Mouse (Mus musculus): ENCODE measurements around the gene Kcnn3.

The Kcnn3 gene

DNA sequence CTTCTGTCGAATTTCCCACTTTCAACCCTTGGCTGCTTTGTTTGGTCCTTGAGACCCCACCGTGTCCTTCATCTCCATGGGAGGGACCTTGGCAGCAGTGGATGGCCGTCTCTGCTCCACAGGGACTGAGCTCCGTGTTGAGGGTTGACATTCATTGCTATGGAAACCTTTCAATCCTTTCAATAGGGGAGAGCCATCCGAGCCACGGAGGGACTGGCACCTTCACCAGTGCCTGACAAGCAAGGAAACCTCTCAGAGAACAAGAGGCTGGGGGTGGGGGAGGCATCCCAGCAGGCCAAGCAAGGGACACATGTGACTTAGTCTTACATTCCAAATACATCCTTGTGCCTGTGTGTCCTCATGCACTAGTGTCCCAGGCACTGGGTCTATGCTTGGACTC lies 102.9 kb downstream of the Kcnn3 start:
- DNase-seq: peak; percentile 32

DNA sequence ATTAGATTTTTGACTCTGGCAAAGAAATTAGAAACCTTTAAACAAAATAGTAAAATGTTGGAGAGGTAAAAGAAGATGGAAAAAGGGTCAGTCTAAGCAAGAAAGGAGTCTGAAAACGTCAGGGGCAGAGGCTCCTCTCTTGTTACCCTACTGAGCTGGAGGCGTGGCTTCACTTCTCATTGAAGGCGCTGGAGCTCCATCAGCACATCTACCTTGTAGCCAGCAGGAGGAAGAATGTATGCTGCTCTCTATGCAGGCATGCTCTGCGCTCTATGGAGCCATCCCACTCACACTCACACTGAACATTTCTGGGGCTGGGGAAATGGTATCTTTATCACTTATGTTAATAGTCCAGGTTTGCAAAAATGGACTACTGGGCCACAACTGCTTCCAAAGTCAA lies 103.6 kb downstream of the Kcnn3 start:
- DNase-seq: peak; percentile 64

DNA sequence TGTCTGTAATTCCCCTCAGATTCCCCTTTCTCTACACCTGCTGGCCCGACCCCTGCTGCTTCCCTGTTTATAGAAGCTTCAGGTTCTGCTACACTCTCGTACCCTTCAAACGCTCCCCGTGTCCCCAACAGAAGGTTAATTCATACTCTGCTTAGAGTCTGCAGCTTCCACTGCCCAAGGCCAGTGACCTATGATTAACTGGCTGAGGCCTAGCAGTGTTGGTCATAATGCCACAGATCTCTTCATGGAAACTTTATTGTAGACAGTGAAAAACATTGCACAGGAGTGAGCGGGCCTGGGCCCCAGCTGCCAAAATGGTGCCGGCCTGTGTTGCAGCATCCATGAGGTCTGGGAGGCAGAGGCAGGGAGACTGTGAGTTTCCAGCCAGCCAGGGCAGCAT lies 104.0 kb downstream of the Kcnn3 start:
- no peak for DNase-seq

DNA sequence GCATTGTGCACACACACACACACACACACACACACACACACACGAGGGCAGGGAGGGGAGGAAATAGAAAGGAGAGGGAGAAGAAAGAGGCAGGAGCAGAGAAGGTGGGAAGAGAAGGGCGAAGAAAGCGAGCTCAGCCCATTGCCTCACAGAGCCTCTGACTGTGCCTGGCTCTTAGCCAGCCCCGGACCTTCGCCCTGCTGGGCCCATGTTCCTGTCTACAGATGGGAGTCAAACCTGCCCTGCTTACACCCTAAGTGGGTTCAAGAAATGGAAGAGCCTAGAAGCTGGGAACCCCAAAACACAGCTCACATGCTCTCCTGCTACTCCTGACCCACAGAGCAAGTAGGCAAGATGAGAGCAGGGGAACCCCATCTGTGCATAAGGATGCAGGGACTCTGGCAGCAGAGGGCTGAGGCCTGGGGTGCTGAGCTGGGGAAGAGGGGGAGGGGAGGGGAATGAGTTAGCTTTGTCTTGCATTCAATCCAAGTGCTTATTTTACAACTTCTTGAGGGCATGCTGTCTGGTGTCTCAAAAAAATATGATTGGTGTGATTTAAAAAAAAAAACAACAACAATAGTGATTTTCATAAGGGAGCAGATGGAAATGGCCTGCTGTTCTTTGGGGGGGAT lies 105.0 kb downstream of the Kcnn3 start:
- DNase-seq: no peak

DNA sequence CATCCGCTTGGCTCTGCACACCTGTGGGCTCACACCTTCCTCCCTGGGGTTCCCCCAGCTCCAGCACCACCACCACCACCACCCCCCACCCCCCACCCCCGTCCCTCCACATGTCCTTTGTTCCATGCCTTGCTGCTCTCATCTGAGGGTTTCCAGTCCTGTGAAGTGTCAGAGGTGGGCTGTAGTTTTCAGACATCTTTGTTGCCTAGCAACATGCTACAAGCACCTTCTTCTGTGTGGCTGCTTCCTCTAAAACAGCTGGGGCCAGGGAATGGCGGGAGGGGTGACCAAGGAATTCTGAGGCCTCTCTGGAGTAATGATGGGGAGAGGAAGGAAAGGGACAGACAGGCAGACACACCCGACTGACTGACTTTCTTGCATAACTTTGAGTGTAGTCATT lies 106.6 kb downstream of the Kcnn3 start:
- no peak for DNase-seq

DNA sequence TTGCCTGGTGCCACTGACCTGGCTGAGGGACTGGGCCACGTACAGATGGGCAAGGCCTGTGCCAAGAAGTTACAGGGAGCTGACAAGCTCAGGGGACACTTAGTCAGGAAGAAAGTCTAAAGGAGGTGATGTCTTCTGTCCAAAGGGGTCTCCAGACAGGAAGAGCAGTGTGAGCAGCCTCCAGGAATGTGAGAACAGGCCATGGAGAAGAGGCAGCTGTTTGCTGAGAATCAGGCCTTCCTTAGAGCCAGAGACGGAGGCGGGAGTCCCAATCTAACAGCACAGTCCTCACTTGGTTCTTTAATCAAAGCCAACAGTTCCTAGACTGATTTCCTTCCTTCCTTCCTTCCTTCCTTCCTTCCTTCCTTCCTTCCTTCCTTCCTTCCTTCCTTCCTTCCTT lies 109.8 kb downstream of the Kcnn3 start:
- DNase-seq: no peak

DNA sequence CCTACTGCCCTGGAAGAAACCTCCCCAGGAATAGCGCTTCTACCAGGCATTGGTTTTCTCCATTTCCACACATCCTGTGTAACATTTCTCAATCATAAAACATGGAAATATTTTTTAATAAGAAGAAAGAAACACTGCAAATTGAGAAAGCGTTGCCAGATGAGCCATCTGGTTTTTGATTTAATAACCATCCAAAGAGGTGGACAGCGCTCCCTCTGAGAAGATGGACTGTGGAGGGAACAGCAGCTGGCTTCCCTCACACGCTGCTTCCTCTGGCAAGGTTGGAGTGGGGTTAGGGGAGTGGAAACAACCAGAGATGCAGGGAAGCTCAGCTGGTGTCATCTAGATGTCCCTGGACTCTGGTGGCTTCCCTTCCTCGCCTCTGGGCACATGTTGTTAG lies 111.8 kb downstream of the Kcnn3 start:
- no peak for DNase-seq

DNA sequence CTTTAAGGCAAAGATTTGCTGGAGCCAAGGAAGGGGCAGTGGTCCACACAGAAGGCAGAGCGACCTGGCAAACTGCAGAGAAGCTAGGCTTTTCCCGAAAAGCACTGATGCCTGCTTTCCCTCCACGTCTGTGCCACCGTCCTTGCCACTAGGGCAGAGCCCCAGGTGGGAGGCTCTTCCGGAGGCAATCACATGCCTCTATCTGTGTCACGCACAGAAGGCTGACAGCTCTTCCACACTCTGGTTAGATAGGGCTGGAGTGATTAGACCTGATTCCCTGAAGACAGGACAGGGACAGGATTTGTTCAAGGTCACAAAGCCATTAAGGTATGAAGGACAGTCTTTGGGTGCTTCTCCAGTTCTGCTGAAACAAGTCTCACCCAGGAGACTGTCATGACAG lies 113.6 kb downstream of the Kcnn3 start:
- no peak for DNase-seq

DNA sequence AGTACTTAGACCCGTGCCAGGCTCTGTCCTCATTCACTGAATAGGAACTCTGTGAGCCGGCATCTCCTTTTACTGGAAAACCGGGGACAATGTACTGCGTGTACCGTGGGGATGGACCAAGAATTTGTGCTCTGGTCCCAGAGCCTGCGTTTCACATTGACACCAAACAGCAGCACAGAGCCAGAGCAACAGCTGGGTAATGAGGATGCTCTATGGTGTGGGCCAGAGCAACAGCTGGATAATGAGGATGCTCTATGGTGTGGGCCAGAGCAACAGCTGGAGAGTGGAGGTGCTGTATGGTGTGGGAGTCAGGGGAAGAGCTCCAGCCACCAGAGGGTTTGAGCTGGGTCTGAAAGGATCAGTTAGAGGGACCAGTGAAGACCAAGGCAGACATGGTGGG lies 114.0 kb downstream of the Kcnn3 start:
- no peak for DNase-seq

DNA sequence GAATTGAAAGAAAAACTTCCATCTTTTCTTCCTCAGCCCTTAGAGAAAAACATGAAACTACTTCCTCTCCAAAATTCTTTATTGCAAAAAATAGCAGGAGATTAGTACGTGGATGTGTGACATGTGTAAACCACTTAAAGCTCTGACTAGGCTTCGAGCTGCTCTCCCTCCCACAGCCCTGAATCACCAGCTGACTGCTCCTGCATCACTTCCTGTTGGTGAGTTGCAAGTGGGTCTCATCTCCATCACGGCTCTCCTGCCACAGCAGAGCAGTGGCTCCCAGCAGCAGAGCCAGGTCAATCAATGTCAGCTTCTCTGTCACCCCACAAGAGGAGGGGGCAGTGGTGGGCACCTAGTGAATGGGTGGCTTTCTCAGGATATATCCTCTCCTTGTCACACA lies 120.8 kb downstream of the Kcnn3 start:
- DNase-seq: no peak

DNA sequence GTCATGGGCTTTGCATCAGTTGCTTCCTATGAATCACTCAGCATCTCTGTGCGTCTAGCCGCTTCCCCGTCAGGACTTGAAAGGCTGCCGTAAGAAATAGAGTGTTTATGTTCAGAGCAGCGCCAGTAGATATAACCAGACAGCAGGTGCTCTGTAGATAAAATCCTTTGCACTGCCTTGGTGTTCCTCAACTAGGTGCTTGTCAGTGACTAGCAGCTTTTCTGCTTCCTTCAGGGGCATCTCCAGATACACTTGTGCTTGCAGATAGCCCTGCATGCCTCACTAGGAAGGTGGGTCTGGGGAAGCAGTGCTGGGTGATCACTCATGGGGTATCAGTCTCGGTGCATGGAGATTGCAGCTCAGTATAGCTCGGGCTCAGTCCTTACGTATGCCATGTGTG lies 123.4 kb downstream of the Kcnn3 start:
- DNase-seq: no peak

DNA sequence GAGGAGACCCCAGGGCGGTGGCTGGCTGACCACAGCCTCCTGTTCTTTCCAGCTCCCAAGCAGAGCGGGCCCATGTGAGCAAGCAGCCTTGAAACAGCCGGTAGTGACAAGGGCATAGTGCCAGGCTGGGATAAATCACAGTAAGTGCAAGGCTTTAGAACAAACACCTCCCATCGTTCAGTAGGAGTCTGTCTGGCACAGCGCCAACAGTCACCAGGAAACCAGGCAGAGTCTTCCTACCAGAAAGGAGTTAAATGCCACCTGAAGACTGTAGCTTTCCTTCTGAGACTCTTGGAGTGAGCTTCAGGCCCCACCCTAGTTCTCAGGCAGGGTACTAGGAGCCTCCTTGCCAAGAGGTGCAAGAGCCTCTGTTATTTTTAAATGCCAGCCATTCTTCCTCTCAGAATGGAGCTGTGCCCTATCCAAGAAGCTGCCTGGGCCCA lies 126.9 kb downstream of the Kcnn3 start:
- DNase-seq: no peak

DNA sequence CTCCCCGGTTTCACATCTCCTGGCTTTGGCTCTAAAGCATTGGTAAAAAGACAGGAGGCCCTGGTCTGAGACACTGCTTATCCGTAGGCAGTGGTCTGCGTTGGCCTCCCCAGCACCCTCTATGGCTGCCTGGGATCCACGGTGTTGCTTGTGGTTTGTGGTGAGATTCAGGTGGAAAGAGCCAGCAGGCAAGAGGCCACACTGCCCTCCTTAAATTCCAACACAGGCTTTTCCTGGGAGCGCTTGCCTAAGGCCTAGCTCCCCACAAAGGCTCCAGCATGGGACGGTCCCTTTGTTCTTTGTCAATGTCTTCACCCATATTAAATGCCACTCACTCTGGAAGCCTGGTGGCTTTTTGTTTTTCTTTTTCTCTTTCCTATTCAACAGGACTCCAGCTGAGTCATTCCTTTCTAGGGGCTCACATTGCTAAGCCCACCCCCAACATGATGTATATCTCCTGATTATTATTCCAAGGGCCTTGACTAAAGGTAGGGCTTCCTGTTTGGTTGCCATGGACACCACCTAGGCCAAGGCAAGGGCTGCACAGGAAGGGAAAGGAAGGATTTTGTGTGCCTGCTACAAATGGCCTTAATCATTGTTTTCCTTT lies 127.4 kb downstream of the Kcnn3 start:
- DNase-seq: peak; percentile 82

DNA sequence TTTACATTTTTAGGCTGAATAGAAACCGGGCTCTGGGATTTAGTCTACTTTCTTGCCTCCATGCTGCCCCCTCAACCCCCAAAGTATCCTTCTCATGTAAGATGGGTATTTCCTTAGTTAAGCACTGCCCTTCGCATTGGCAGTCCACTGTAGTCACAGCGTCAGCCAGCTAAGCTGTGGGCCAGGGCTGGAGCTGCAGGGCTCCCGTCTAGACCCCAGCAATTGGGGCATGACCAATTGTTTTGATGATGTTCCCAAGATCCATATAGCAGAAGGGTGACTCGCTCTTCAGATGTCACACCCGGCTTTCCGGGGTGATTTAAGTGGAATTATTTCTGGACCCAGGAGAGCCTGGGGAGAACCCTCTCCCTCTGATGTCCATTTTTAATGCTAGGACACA lies 129.9 kb downstream of the Kcnn3 start:
- DNase-seq: no peak

DNA sequence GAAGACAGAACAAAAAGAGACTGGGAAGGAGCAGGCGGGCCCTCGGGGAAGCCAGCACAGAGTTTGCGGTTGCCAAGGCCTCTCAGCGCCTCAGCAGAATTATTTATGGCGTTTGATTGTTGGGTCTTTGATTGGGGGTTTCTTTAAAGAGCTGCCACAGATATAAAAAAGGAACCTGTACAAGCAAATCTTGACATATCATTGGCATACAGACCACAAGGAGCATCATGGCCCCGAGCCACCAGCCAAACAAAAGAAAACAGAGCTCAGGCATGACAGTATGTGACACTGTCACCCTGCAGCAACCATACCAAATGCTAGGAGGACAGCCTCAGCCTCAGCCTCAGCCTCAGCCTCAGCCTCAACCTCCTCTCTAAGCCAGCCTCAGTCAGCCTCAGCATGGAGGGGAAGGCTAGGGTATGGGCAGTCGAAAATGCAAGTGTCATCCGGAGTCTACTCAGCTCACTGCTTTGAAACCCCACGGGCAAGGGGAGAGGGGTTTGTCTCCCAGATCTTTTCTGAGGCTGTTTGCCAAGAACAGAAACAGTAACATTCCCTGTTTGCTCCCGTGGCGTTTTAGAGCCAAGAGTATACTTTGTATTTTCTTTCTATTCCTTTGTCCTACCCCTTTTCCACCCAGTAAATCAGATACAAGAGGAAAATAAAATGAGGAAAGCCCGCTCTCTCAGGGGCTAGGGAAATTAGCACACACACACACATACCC lies 133.4 kb downstream of the Kcnn3 start:
- no peak for DNase-seq

DNA sequence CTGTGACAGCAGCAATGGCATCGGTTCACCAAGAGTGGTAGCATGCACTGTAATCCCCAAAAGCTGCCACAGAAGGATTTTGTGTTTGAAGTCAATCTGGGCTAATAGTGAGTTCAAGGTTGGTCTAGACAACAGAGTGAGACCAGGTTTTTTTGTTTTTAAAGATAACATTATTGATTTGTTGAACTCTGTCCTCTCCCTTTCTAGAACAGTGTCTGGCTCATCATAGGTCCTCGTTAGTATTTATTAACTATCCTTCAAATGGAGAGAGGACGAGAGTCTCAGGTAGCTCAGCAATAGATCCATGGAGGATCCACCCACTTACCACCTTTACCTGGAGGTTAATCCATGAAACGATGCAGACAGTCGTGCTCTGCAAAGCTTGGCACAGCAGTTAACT lies 137.1 kb downstream of the Kcnn3 start:
- DNase-seq: no peak

DNA sequence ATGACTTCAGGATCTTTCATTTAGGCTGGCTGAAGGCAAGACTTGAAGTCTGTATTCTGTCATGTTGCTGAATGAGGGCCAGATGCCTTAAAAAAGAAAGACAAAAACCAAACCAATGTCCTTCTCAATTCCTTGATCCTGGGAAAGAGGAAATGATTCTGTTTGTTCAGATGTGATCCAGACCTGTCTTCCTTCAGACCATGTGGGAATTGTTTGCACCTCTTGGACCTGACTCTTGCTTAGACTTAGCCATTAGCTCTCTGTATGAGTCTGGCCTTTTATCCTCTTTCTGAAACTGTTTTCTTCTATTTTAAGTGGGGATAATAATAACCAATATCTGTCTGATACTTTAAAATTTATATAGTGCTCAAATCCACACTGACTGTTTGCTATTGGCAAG lies 138.5 kb downstream of the Kcnn3 start:
- DNase-seq: no peak

DNA sequence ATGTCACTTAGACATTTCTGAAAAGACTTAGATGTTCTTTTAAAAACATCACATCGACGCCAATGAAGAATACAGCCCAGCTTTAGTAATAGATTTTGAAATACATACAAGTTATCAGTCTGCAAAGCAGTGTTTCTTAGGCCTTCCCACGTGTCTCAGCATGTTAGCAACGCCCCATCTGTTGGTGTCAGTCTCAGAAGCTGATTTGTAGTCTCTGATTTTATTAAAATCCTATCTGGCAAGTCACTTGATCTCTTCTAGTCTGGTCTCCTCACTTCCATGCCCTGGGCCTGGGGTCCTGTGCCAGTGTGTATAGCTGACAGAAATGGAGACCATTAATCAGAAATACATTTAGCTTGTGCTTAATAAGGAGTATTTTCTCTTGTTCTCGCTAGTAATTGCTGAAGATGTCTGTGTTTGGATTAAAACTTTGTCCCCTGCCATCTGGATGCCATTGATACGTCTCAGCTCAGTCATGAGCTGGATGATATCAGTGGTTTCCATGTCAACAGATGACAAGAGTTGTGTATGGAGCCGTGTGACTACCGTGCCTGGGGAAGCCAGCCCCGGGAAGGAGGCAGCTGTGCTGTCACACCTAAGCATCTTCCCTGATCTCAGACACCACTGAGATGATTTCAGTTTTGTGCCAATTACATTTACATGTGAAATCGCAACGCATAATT lies 140.1 kb downstream of the Kcnn3 start:
- DNase-seq: no peak

DNA sequence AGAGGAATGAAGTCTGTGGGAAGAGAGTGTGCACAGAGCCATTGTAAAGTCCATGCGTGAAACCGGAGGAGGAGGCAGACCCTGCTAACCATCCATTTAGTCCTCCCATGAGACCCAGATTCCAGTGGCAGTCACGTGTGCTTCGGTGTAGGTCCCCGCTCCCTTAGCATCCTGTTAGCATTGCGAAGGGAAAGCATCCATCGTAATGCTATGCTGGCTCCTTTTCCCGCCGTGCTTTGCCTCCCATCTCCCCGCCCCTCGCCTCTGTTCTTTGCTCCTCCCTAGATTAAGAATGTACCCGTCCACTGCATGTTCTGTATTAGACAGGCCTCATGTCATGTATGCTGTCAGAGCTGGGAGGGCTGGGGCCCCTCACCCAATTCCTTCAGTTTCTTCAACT lies 144.8 kb downstream of the Kcnn3 start:
- peak; percentile 61 for DNase-seq

DNA sequence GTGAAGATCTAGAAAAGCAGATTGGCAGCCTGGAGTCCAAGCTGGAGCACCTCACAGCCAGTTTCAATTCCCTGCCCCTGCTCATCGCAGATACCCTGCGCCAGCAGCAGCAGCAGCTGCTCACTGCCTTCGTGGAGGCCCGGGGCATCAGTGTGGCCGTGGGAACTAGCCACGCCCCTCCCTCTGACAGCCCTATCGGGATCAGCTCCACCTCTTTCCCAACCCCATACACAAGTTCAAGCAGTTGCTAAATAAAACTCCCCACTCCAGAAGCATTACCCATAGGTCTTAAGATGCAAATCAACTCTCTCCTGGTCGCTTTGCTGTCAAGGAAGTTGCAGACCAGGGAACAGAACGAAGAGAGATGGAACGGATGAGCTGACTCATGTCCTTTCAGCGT lies 147.2 kb downstream of the Kcnn3 start:
- no peak for DNase-seq

DNA sequence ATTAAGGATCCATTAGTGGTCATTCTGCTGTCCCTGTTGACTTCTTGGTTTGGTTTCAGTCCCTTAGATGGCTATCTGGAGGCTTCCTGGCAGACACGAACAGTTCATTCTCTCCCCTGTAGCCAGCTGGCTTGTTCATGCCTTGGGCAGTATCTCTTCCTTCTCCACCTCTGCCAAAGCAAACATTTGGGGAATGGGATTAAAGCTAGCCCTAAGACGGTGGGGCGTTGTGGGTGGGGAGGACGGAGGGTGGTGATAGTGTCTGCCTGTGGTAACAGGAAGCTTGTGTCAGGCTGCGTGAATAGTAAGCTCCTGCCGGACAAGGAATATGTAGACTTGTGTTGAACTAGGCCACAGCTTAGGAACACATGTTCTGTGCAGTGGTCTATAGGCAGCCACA lies 151.4 kb downstream of the Kcnn3 start:
- DNase-seq: no peak

DNA sequence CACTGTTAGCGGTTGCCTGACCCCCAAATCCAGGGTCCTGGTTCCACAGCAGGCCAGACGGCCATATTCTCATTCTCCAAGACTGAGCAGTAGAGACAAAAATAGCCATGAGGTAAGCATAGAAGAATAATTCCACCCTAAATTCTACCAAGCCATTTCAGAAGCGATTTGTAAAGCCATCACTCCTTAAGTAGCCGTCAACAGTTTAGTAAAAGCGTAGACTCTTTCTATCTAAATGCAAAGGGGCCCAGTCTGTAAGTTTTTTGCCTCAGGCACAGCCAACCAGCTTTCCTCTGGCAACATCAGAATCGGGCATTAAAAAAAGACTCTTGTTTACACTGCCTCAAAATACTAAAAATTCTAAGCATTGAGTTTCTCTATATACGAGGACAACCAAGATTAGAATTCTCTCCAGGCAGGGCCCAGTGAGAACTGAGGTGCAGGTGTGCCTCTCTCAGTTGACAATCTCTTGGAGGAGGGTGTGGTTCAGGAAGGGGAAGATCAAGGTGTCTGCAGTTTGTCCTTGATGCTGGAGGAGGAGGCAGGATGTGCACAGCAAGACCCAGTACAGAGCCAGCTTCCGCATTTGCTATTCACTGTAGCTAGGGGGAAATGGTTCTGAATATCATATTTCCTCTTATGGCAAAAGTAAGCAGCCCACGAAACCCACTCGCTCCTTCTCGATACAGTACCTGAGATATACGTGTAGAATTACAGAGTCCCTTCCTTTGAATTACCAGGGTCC lies 152.8 kb downstream of the Kcnn3 start:
- DNase-seq: no peak

DNA sequence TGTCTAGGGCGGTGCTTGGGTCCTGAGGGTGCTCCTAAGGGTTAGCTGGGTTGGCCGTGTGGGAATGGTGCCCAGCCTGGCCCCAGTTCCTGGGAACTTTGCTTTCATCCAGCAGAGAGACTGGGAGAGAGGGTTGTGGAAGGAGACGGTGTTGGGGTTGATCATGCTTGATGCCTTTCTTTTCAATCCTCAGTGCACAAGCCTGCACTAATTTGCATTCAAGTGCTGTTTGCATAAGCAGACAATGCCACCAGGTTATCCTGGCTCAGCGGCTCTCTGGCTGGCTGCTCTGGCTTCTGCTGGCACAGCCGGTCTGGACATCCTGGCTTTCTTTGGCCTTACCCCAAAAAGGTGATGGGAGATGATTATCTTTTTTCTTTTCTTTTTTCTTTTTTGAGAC lies 157.7 kb downstream of the Kcnn3 start:
- DNase-seq: no peak
